Mouse (Mus musculus) left cerebral cortex, adult 18-20 months (tissue): Measurements from ENCODE around the gene Olfr961. TPM values are rescaled to one million over a fixed set of nuclear protein-coding genes. Genes with fewer than 3 reads are reported as not detected.
A peak's percentile ranks its signal among the peaks of the same experiment; 100 is the strongest.

Source experiments
- DNase-seq, 2 experiments: peaks; one replicate each; pipeline ENCODE4 v3.0.0; 2021 to 2022; ENCODE audit warnings: low spot score in 2 of 2, mixed read lengths in 1 of 2
- long read RNA-seq, 2 experiments: library from polyadenylated mRNA; stranded (forward); transcript quantifications; one replicate each; pipeline ENCODE4 v2.0.0; 2021
- total RNA-seq, 2 experiments: library from RNA; stranded (reverse); gene quantifications; 2 replicates each; pipeline ENCODE4 v1.2.3; 2021

Olfr961 gene
- not detected for total RNA-seq
- long read RNA-seq, experiment 1: 0 reads
- long read RNA-seq, experiment 2: 0 reads

DNA sequence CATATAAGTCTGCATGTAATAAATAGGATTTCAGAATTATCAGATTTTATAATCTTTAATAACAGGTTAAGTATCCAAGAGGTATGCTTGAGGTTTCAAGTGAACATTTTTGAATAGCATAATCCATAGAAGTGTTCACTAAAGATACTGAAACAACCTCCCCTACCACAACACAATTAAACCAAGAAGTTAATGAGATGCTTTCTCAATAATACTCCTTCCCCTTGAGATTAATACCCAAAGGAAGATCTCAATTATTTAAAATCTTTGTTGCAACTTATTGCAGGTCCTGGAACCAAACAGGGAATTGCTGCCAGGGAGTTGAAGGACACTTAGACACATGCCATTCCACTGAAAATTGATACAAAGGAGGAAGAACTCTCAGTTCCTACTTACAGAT lies at the start of gene Olfr961:
Gene Olfr961, plus strand, starts transcription at position 301 of the 400 bp plus-strand sequence.
- DNase-seq: no peak

GRCm38 (mm10) chr9:39602536-39603332 lies 42.2 kb upstream of the Olfr961 start:
- DNase-seq: peak; percentile 9 to 23

DNA sequence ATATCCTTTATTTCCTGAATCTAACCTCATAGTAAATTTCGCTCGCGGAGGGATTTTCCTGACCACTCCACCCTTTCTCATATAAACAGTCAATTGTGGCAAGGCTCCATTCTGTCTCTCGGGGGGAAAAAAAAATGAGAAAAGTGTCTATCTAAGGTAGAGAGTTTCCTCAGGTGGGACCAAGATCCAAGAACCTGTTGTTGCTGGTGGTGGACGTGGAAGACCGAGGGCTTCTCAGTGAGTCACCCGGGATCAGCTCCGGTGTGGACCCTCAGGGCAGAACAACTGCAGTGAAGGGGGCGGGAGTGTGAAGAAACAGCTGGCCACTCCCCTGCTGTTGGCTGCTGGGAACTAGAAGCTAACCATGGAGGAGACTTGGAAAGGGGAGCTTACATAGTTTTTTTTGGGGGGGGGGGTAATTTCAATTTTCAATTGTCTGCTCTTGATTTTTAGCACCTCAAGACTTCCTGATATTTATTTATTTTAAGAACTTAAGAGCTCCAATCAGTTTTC lies 41.5 kb upstream of the Olfr961 start:
- no peak for DNase-seq

GRCm38 (mm10) chr9:39603999-39604453 lies 40.9 kb upstream of the Olfr961 start, which contains the start of gene AW551984:
Gene AW551984, minus strand, starts transcription at chr9:39604403.
- DNase-seq: peak in 1 of 2 experiments; percentile 6

- no peak for DNase-seq
These were observed 36.4 kb upstream of the Olfr961 start for GRCm38 (mm10) chr9:39608497-39608896.

DNA sequence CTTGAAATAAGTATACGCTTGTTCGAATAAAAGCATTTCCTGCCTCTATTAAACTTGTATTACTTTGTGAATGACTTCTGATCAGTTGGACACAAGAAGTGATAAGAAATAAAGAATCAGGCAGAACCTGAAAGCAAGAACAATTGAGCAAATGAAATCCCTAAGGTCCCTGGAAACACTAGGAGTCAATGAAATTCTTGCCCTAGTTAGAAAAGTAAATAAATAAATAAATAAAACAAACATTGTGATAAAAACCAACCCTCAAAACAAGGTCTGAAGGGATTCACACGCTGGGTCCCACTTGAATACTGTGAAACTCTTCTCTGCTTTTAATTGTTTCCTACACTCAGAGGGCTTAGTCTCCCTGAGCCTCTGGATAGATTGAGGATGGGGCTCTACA lies 34.5 kb upstream of the Olfr961 start, which contains the start of gene Olfr148:
Gene Olfr148, plus strand, starts transcription at position 301 of the 400 bp plus-strand sequence.
- DNase-seq: no peak

DNA sequence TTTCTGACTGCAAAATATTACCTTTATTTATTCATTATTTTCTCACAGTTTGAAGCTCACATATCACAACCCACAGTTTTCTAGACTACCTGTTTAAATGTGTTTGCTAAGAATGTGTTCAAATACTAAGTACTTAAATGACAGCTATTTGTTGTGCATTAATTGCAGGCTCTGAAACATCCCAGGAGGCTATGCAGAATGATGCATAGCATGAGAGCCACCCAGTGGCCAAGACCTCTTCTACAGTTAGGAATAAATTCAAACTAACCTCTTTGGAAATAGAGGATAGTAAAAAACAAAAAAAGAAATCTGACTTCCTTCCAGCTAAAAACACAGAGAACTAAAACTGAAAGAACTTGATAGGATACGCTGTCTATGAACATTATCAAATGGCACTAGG lies 32.9 kb upstream of the Olfr961 start:
- peak; percentile 26 to 29 for DNase-seq

DNA sequence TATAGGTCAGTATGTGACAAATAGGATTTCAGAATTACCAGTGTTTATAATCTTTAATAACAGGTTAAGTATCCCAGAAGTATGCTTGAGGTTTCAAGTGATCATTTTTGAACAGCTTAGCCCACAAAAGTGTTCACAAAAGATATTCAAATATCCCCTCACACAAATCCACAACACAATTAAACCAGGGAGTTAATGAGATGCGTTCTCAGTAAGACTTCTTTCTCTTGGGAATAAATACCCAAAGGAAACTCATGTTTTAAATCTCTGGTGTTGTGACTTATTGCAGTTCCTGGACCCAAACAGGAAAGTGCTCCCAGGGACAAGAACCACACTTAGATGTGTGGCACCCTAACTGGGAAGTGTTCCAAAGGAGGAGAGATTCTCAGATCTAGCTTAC lies 23.8 kb upstream of the Olfr961 start, which contains the start of gene Olfr960:
Gene Olfr960, plus strand, starts transcription at position 301 of the 400 bp plus-strand sequence.
- DNase-seq: no peak

DNA sequence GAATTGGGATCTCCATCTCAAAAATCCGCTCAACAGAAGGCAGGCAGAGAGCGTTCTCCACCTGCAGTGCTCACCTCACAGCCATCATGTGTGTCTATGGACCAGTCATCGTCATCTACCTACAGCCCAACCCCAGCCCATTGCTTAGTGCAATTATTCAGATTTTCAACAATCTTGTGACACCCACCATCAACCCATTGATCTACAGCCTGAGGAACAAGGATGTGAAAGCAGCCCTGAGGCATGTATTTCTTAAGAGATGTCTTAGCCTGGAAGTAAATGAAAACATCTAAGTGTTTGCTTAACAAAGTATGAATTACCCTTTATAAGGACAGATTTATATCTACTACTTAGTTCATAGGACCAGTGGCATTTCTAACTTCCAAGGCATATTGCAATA lies 21.1 kb upstream of the Olfr961 start:
- no peak for DNase-seq

DNA sequence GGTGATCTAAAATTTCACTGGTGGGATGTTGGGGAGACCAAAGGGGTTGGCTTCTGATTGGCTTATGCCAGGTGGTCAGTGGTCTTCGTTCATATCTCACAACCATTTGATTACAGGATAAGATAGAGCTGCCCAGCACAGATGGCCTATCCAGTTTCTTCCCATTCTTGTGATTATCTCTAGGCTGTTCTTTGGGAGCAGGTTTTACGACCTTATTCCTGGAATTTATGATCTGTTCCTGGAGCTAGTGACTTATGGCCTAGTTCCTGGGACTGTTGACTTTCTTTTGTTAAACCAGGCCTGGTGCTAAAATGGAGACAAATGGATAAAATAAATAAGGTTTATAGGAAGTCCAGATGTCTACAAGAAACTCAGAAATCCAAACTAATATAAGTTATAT lies 20.2 kb upstream of the Olfr961 start:
- no peak for DNase-seq

- DNase-seq: no peak
These were observed 15.8 kb upstream of the Olfr961 start for GRCm38 (mm10) chr9:39629069-39629468.

DNA sequence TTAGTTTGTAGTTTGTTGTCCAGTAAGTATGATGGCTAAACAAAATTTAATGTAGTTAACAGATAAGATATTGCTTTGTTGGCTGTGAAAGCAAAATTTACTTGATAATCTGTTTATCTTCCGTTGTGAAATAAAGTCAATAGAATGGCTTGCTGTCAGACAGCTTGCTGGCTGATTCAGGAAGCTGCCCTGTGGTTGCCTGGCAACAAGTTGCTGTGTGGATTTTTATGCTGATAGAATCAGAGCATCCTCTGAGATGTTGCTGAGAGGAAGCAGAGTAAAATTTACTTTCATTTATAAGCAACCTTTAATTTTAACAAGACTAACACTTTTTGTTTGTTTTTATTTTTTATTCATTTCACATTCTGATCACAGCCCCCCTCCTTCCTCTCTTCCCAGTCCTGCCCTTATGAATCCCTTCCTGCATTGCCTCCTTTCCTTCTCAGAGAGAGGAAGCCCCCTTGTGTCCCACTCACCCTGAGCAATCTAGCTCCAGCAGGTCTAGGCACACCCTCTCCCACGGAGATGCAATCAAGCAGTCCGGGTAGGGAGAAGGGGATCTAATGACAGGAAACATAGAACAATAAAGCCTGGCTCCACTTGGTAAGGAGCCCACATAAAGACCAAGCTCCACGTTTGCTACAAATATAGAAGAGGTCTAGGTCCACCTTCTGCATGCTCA lies 10.8 kb upstream of the Olfr961 start:
- DNase-seq: peak in 1 of 2 experiments; percentile 13

- DNase-seq: no peak
These were observed 2.5 kb downstream of the Olfr961 start for GRCm38 (mm10) chr9:39647382-39647781.

DNA sequence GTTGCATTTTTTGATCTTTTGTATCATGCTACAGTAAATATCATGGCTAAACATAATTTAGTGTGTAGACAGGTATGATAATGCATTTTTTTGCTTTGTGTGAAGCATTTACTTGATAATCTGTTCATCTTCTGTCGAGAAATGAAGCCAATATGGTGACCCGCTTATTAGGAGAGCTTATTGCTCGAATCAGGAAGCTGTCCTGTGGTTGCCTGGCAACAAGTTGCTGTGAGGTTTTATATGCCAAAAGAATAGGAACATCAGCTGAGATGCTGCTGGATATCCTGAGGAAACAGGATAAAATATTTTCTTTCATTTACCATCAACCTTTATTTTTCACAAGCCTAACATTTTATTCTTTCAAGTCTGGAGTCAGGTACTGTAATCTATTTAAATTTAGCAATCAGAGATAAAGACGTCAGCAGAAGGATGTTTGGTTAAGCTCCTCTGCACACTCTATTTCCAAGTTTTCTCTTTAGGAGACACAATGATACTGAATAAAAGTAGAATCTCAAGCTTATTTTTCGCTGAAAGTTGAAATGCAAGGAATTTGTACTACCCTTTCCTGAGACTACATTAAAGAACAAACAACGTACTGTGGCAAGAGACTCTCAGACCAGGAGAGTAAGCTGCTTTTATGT lies 10.0 kb downstream of the Olfr961 start:
- no peak for DNase-seq

DNA sequence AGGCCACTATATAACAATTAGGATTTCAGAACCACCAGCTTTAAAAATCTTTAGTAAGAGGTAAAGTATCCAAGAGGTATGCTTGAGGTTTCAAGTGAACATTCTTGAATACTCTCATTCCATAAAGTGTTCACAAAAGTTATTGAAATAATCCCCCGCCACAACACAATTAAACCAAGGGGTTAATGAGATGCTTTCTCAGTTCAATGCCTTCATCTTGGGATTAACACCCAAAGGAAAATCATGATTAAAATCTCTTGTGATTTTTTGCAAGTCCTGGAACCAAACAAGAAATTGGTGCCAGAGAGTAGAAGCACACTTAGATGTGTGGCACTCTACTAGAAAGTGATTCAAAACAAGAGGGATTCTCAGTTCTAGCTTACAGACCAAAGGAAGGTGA lies 22.0 kb downstream of the Olfr961 start, which contains the start of gene Olfr963:
Gene Olfr963, plus strand, starts transcription at position 301 of the 400 bp plus-strand sequence.
- no peak for DNase-seq

DNA sequence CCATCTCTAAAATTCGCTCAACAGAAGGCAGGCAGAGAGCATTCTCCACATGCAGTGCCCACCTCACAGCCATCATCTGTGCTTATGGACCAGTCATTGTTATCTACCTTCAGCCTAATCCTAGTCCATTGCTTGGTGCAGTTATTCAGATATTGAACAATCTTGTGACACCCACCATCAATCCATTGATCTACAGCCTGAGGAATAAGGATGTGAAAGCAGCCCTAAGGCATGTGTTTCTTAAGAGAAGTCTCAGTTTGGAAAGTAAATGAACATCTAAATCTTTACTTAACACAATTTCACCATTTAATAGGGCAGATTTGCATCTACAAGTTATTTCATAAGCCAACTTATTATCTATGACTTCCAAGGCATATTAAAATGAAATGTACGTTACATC lies 24.8 kb downstream of the Olfr961 start:
- DNase-seq: no peak

DNA sequence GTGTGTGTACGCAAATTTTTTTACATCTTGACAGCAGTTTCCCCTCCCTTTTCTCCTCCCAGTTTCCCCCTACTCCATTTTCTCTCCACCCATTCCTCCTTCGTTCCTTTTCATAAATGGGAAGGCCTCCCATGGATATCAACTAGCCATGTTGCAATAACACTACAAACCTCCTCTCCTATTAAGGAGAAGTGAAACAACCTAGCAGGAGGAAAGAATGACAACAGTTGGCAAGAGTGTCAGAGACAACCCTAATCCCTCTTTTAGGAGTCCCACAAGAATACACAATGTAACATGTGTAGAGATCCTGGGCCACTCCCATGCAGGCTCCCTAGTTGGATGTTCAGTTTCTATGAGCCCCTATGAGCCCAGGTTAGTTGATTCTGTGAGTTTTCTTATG lies 29.9 kb downstream of the Olfr961 start:
- DNase-seq: no peak

DNA sequence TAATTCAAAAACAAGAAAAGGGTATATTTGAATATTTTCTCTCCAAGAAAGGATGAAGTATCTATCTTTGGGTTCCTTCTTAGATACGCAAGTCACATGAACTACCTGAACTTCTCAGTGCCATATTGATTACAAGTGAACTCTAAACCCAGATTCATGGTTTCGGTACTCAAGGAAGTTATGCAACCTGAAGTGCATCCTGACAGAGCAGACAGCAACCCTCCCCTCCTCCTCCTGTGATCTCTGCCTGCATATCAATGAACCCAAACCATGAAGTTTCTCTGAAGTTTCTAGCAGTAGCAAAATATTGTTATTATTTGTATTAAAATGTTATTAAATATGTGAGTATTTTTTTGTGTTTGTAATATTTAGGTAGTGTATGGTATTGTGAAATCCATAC lies 33.7 kb downstream of the Olfr961 start:
- DNase-seq: no peak

- no peak for DNase-seq
These were observed 34.4 kb downstream of the Olfr961 start for GRCm38 (mm10) chr9:39679280-39679679.
